Mouse (Mus musculus) kidney, postnatal 0 days (tissue): ENCODE measurements around the gene Megf11. TPM values are rescaled to one million over a fixed set of nuclear protein-coding genes. Genes with fewer than 3 reads are reported as not detected.

Source experiments
- ATAC-seq: fragments of 200-750 bp; cut with Nextera tagmentation; replicated peaks from 2 replicates; pipeline ENCODE4 v1.8.0; 2017; ENCODE audit warnings: low read depth, moderate number of reproducible peaks, moderate TSS enrichment, moderate library complexity; ENCODE audit not compliant: low FRiP score
- DNase-seq: peaks from one replicate; pipeline ENCODE4 v3.0.0-alpha.2; 2016; ENCODE audit warnings: low spot score
- H3K27ac ChIP-seq: fragments of 300-500 bp; sonication (generic); 2 replicates; pipeline ENCODE4 v1.5.1; 2014; ENCODE audit warnings: mild to moderate bottlenecking
- H3K27me3 ChIP-seq: fragments of 300-500 bp; sonication (generic); 2 replicates; pipeline ENCODE4 v1.6.1; 2014; ENCODE audit warnings: low read length, mixed read lengths; ENCODE audit not compliant: insufficient read depth
- H3K36me3 ChIP-seq: fragments of 300-500 bp; sonication (generic); 2 replicates; pipeline ENCODE4 v1.6.1; 2014; ENCODE audit warnings: low read length, mixed read lengths; ENCODE audit not compliant: insufficient read depth
- H3K4me1 ChIP-seq: fragments of 300-500 bp; sonication (generic); replicated peaks from 2 replicates; pipeline ENCODE4 v1.6.1; 2014; ENCODE audit warnings: antibody characterized with exemption, low read length, mixed read lengths; ENCODE audit not compliant: insufficient read depth
- H3K4me2 ChIP-seq: fragments of 300-500 bp; sonication (generic); 2 replicates; pipeline ENCODE4 v1.6.1; 2014; ENCODE audit warnings: mild to moderate bottlenecking, low read length, moderate library complexity, mixed read lengths
- H3K4me3 ChIP-seq: fragments of 300-500 bp; sonication (generic); replicated peaks from 2 replicates; pipeline ENCODE4 v1.5.1; 2014; ENCODE audit warnings: low read depth, low read length
- H3K9ac ChIP-seq: fragments of 300-500 bp; sonication (generic); 2 replicates; pipeline ENCODE4 v1.6.1; 2014; ENCODE audit warnings: low read depth, low read length
- H3K9me3 ChIP-seq: fragments of 300-500 bp; sonication (generic); replicated peaks from 2 replicates; pipeline ENCODE4 v1.6.1; 2016; ENCODE audit warnings: low read length, inconsistent platforms, mixed read lengths
- CTCF ChIP-seq: IDR thresholded peaks from 2 replicates; pipeline ENCODE4 v1.5.1; 2016; ENCODE audit warnings: antibody characterized with exemption, low read depth, mild to moderate bottlenecking, moderate library complexity
- WGBS: fragments of 180-500 bp; shearing (Covaris S2); extraction: QIAGEN DNeasy Blood & Tissue Kit; methylation state at CpG from one replicate; pipeline ENCODE4 v1.1.7; 2014; 5-methylcytosine and 5-hydroxymethylcytosine counted together
- polyA plus RNA-seq: library from polyadenylated mRNA; unstranded; fragments of >200 nt; fragmentation: Nextera tagmentation; extraction: Ambion mirVana; gene quantifications from 2 replicates; pipeline ENCODE4 v1.2.1, GENCODE M21; 2015

The Megf11 gene
- polyA plus RNA-seq, 1 experiment from 2014 or later = 2.6 TPM

- no peak for ATAC-seq
- H3K9ac ChIP-seq = no peak overlapping the region
- H3K27me3 ChIP-seq = no peaks in the 10 kb centered on the region
- no peak overlapping the region for H3K27ac ChIP-seq
- WGBS = 78% methylated on average over 7 of the region's 7 CpGs
- no peak for TF ChIP-seq CTCF
- no peak overlapping the region for H3K4me3 ChIP-seq
- no peaks in the 10 kb centered on the region for H3K9me3 ChIP-seq
- DNase-seq = no peak
- no peaks in the 10 kb centered on the region for H3K4me1 ChIP-seq
- H3K4me2 ChIP-seq = no peak overlapping the region
- no peaks in the 10 kb centered on the region for H3K36me3 ChIP-seq
Measured at GRCm38 (mm10) chr9:64440101-64440500, 54.7 kb downstream of the Megf11 start.

DNA sequence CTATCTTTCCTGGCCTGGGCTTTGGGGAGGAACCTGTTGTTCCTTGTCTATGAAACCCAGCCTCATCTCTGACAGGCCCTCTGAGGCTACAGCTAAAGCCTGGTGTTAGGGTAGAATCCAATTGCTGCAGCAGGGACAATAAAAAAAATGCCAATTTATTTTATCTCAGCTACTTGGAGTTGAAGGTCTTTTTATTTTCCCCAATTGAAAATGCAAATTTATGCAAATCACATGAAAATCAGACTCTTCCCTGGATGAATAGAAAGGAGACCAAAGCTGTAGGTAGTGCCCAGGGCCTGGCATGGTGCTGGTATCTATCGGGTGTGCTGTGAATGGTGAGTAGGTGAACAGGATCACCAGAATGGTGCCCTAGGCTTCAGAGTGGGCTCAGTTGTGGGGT is 60.6 kb downstream of the Megf11 start:
- no peaks in the 10 kb centered on the region for H3K36me3 ChIP-seq
- no peaks in the 10 kb centered on the region for H3K9me3 ChIP-seq
- H3K27me3 ChIP-seq = no peaks in the 10 kb centered on the region
- H3K4me2 ChIP-seq = no peak overlapping the region
- H3K4me3 ChIP-seq = no peak overlapping the region
- DNase-seq (no peak), ATAC-seq (no peak)
- no peak for TF ChIP-seq CTCF
- WGBS = 100% methylated on average over 1 of the region's 1 CpGs
- H3K4me1 ChIP-seq = 0 out of 2 replicates have a peak, but pooled peaks cover 10% of the 10 kb centered on the region
- H3K27ac ChIP-seq = no peak overlapping the region
- H3K9ac ChIP-seq = no peak overlapping the region

DNA sequence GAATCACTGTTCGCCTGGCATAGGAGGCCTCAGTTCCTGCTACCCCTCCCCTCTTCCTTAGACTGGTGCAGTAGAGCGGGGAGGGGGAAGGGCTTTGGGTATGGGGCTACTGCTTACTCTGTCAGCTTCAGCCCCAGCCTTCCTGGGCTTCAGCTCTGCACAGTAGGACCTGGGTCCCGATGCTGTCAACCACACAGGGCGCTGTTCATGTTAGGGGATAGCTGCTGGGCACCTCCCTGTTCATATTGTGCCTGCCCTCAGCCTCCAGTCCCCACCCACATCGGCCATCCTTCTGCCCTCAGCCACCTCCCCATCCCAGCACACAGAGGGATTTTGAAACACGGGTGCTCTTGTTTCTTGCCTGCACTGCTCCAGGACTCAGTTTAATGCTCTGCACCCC is 61.6 kb downstream of the Megf11 start:
- 0 out of 2 replicates have a peak, but pooled peaks cover 10% of the 10 kb centered on the region for H3K4me1 ChIP-seq
- H3K9ac ChIP-seq = no peak overlapping the region
- H3K4me3 ChIP-seq = no peak overlapping the region
- 29% methylated on average over 6 of the region's 6 CpGs for WGBS
- no peaks in the 10 kb centered on the region for H3K9me3 ChIP-seq
- ATAC-seq = no peak; the same call in 1 of the 2 replicates
- no peak overlapping the region for H3K4me2 ChIP-seq
- no peak for TF ChIP-seq CTCF
- H3K27ac ChIP-seq = 0 out of 2 replicates have a peak overlapping the region, but pooled peaks have one; percentile 13
- peak; percentile 33 for DNase-seq
- no peaks in the 10 kb centered on the region for H3K27me3 ChIP-seq
- H3K36me3 ChIP-seq = no peaks in the 10 kb centered on the region

DNA sequence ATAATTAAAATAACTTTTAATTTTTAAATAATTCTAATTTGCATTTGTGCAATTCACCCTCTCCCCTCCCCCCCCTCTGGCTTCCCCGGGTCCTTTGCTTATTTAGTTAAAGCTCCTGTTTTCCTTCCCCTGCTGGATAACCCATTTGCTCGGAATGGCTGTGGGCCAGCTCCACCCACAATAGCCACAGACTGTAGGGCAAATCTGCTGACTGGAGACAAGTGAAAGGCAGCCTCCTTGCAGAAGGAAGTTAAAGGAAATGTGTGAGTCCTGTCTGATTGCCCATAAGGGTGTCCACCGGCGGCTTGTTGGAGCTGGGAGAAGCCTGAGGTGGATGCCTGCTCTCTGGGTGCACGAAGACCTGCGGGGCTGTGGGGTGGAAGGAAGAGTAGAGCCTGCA is 62.1 kb downstream of the Megf11 start:
- no peak for TF ChIP-seq CTCF
- no peaks in the 10 kb centered on the region for H3K36me3 ChIP-seq
- H3K4me1 ChIP-seq = 0 out of 2 replicates have a peak, but pooled peaks cover 10% of the 10 kb centered on the region
- H3K9me3 ChIP-seq = no peaks in the 10 kb centered on the region
- H3K27ac ChIP-seq = peak overlapping the region; percentile 25; the same call in 1 of the 2 replicates
- H3K27me3 ChIP-seq = no peaks in the 10 kb centered on the region
- no peak overlapping the region for H3K4me3 ChIP-seq
- no peak overlapping the region for H3K4me2 ChIP-seq
- 26% methylated on average over 6 of the region's 6 CpGs for WGBS
- H3K9ac ChIP-seq = no peak overlapping the region
- ATAC-seq = no peak
- DNase-seq = peak; percentile 66

DNA sequence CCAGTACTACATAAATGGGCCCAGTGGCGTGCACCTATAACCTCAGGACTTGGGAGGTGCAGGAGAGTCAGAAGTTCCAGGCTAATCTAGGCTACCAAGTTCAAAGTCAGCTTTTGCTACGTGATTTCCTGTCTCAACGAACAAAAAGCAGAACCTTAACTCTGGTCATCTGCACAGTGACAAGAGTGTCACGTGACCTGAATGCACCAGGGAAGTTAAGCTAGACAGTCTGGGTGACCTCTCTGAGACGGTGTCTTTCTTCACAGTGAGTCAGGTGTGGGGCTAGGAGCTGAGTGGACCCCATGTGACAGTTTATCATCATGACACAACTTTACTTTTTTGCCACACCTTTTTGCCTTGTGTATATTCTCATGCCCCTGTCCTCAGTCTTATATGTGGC is 67.3 kb downstream of the Megf11 start:
- Histone ChIP-seq H3K4me1 (peaks cover 13% of the 10 kb centered on the region; the same call in 1 of the 2 replicates), H3K9me3 (no peaks in the 10 kb centered on the region), H3K27me3 (no peaks in the 10 kb centered on the region), H3K4me3 (no peak overlapping the region), H3K36me3 (no peaks in the 10 kb centered on the region), H3K9ac (no peak overlapping the region), H3K27ac (no peak overlapping the region), H3K4me2 (no peak overlapping the region)
- ATAC-seq (no peak), DNase-seq (no peak)
- WGBS = 69% methylated on average over 5 of the region's 5 CpGs
- no peak for TF ChIP-seq CTCF

- Histone ChIP-seq H3K4me3 (no peak overlapping the region), H3K4me2 (no peak overlapping the region), H3K9me3 (no peaks in the 10 kb centered on the region), H3K36me3 (no peaks in the 10 kb centered on the region), H3K27ac (no peak overlapping the region), H3K9ac (no peak overlapping the region), H3K4me1 (peaks cover 12% of the 10 kb centered on the region; the same call in 1 of the 2 replicates), H3K27me3 (no peaks in the 10 kb centered on the region)
- ATAC-seq (no peak), DNase-seq (no peak)
- TF ChIP-seq CTCF = no peak
- WGBS = 82% methylated on average over 4 of the region's 4 CpGs
Measured at GRCm38 (mm10) chr9:64454196-64454595, 68.8 kb downstream of the Megf11 start.

DNA sequence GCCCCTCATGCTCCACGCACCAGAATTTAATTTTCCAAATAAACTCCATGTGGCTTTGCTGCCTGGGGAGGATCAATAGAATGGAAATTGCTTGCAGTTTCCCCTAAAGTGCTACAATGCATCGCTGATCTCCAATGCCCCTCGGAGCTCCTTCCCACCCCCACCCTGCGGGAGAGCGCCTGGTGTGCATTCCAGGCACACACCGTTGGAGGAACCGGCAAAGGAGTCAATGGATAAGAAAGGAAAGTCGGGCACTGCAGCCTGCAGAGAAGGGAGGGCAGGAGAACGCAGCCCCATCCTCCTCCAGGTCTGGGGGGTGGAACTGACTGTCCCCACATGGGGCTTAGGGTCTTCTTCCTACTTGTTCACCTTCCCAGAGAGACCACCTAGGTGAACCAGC is 70.5 kb downstream of the Megf11 start:
- Histone ChIP-seq H3K27ac (no peak overlapping the region), H3K9me3 (no peaks in the 10 kb centered on the region), H3K4me2 (peak overlapping the region; percentile 27; the same call in 1 of the 2 replicates), H3K4me3 (no peak overlapping the region), H3K36me3 (no peaks in the 10 kb centered on the region), H3K27me3 (no peaks in the 10 kb centered on the region), H3K4me1 (peaks cover 12% of the 10 kb centered on the region; the same call in 1 of the 2 replicates), H3K9ac (no peak overlapping the region)
- 8% methylated on average over 9 of the region's 9 CpGs for WGBS
- ATAC-seq = no peak
- DNase-seq = no peak
- TF ChIP-seq CTCF = no peak
